Mouse (Mus musculus) embryonic facial prominence, embryonic 15.5 days (tissue): Measurements from ENCODE around the gene Magi2. TPM values are rescaled to one million over a fixed set of nuclear protein-coding genes. Genes with fewer than 3 reads are reported as not detected.
A peak's percentile ranks its signal among the peaks of the same experiment; 100 is the strongest.

Experiments
- ATAC-seq: fragments of 200-750 bp; cut with Nextera tagmentation; 2 replicates; pipeline ENCODE4 v1.8.0; 2017; ENCODE audit warnings: low read depth, moderate TSS enrichment; ENCODE audit not compliant: insufficient number of reproducible peaks, low FRiP score, low TSS enrichment
- H3K27ac ChIP-seq: fragments of 300-500 bp; sonication (generic); replicated peaks from 2 replicates; pipeline ENCODE4 v1.5.1; 2015; ENCODE audit warnings: mild to moderate bottlenecking, inconsistent platforms
- H3K27me3 ChIP-seq: fragments of 300-500 bp; sonication (generic); 2 replicates; pipeline ENCODE4 v1.6.1; 2015; ENCODE audit warnings: inconsistent platforms
- H3K36me3 ChIP-seq: fragments of 300-500 bp; sonication (generic); 2 replicates; pipeline ENCODE4 v1.6.1; 2015; ENCODE audit warnings: mild to moderate bottlenecking, inconsistent platforms
- H3K4me1 ChIP-seq: fragments of 300-500 bp; sonication (generic); 2 replicates; pipeline ENCODE4 v1.6.1; 2015; ENCODE audit warnings: inconsistent platforms
- H3K4me2 ChIP-seq: fragments of 300-500 bp; sonication (generic); replicated peaks from 2 replicates; pipeline ENCODE4 v1.6.1; 2015; ENCODE audit warnings: mild to moderate bottlenecking, inconsistent platforms
- H3K4me3 ChIP-seq: fragments of 300-500 bp; sonication (generic); replicated peaks from 2 replicates; pipeline ENCODE4 v1.5.1; 2015; ENCODE audit warnings: mild to moderate bottlenecking, inconsistent platforms
- H3K9ac ChIP-seq: fragments of 300-500 bp; sonication (generic); 2 replicates; pipeline ENCODE4 v1.6.1; 2015; ENCODE audit warnings: inconsistent platforms
- H3K9me3 ChIP-seq: fragments of 300-500 bp; sonication (generic); replicated peaks from 2 replicates; pipeline ENCODE4 v1.6.1; 2016; ENCODE audit warnings: inconsistent platforms
- WGBS: fragments of 180-500 bp; shearing (Covaris S2); methylation state at CpG from one replicate; pipeline ENCODE4 v1.1.7; 2015; 5-methylcytosine and 5-hydroxymethylcytosine counted together
- polyA plus RNA-seq: library from polyadenylated mRNA; unstranded; fragments of >200 nt; fragmentation: Nextera tagmentation; extraction: Ambion mirVana; gene quantifications from 2 replicates; pipeline ENCODE4 v1.2.1, GENCODE M21; 2015

Magi2 gene
- polyA plus RNA-seq, 1 experiment from 2014 or later = 6.8 TPM

GRCm38 (mm10) chr5:20634822-20635221 is 1408.0 kb downstream of the Magi2 start:
- no peaks in the 10 kb centered on the region for H3K27me3 ChIP-seq
- no peak overlapping the region for H3K9ac ChIP-seq
- H3K9me3 ChIP-seq = no peaks in the 10 kb centered on the region
- H3K27ac ChIP-seq = no peak overlapping the region
- H3K4me2 ChIP-seq = no peak overlapping the region
- H3K4me1 ChIP-seq = 0 out of 2 replicates have a peak, but pooled peaks cover 5% of the 10 kb centered on the region
- 35% methylated on average over 8 of the region's 8 CpGs for WGBS
- H3K4me3 ChIP-seq = no peak overlapping the region
- peak; percentile 34; the same call in 1 of the 2 replicates for ATAC-seq
- no peaks in the 10 kb centered on the region for H3K36me3 ChIP-seq

GRCm38 (mm10) chr5:20637300-20637989 is 1410.6 kb downstream of the Magi2 start:
- no peak overlapping the region for H3K27ac ChIP-seq
- H3K36me3 ChIP-seq = no peaks in the 10 kb centered on the region
- 73% methylated on average over 5 of the region's 5 CpGs for WGBS
- no peaks in the 10 kb centered on the region for H3K9me3 ChIP-seq
- H3K4me2 ChIP-seq = no peak overlapping the region
- H3K27me3 ChIP-seq = no peaks in the 10 kb centered on the region
- no peak overlapping the region for H3K4me3 ChIP-seq
- no peak overlapping the region for H3K9ac ChIP-seq
- no peak for ATAC-seq
- H3K4me1 ChIP-seq = 0 out of 2 replicates have a peak, but pooled peaks cover 5% of the 10 kb centered on the region

GRCm38 (mm10) chr5:20642196-20642595 is 1415.4 kb downstream of the Magi2 start:
- Histone ChIP-seq H3K27ac (no peak overlapping the region), H3K27me3 (no peaks in the 10 kb centered on the region), H3K4me3 (no peak overlapping the region), H3K9me3 (no peaks in the 10 kb centered on the region), H3K4me1 (no peaks in the 10 kb centered on the region), H3K36me3 (no peaks in the 10 kb centered on the region), H3K4me2 (no peak overlapping the region), H3K9ac (no peak overlapping the region)
- ATAC-seq = no peak
- 67% methylated on average over 7 of the region's 7 CpGs for WGBS

GRCm38 (mm10) chr5:20643741-20644140 is 1416.9 kb downstream of the Magi2 start:
- Histone ChIP-seq H3K36me3 (no peaks in the 10 kb centered on the region), H3K9ac (no peak overlapping the region), H3K27me3 (no peaks in the 10 kb centered on the region), H3K4me3 (no peak overlapping the region), H3K4me2 (no peak overlapping the region), H3K4me1 (no peaks in the 10 kb centered on the region), H3K9me3 (no peaks in the 10 kb centered on the region), H3K27ac (no peak overlapping the region)
- WGBS = 68% methylated on average over 1 of the region's 1 CpGs
- no peak for ATAC-seq

GRCm38 (mm10) chr5:20646947-20647346 is 1420.1 kb downstream of the Magi2 start:
- 83% methylated on average over 3 of the region's 3 CpGs for WGBS
- H3K4me1 ChIP-seq = no peaks in the 10 kb centered on the region
- H3K9ac ChIP-seq = no peak overlapping the region
- no peak for ATAC-seq
- no peak overlapping the region for H3K27ac ChIP-seq
- no peaks in the 10 kb centered on the region for H3K27me3 ChIP-seq
- H3K9me3 ChIP-seq = 0 out of 2 replicates have a peak, but pooled peaks cover 3% of the 10 kb centered on the region
- H3K36me3 ChIP-seq = no peaks in the 10 kb centered on the region
- H3K4me2 ChIP-seq = no peak overlapping the region
- H3K4me3 ChIP-seq = no peak overlapping the region

- H3K4me1 ChIP-seq = no peaks in the 10 kb centered on the region
- 51% methylated on average over 11 of the region's 11 CpGs for WGBS
- no peak overlapping the region for H3K9ac ChIP-seq
- H3K27me3 ChIP-seq = no peaks in the 10 kb centered on the region
- ATAC-seq = no peak
- no peak overlapping the region for H3K4me3 ChIP-seq
- no peak overlapping the region for H3K27ac ChIP-seq
- H3K4me2 ChIP-seq = no peak overlapping the region
- H3K9me3 ChIP-seq = 0 out of 2 replicates have a peak, but pooled peaks cover 3% of the 10 kb centered on the region
- H3K36me3 ChIP-seq = no peaks in the 10 kb centered on the region
Observed at GRCm38 (mm10) chr5:20653425-20654185, 1426.8 kb downstream of the Magi2 start.

GRCm38 (mm10) chr5:20654766-20655472 is 1428.1 kb downstream of the Magi2 start:
- no peak for ATAC-seq
- 78% methylated on average over 10 of the region's 10 CpGs for WGBS
- H3K27ac ChIP-seq = no peak overlapping the region
- no peak overlapping the region for H3K4me3 ChIP-seq
- no peak overlapping the region for H3K9ac ChIP-seq
- no peaks in the 10 kb centered on the region for H3K9me3 ChIP-seq
- H3K27me3 ChIP-seq = no peaks in the 10 kb centered on the region
- H3K4me2 ChIP-seq = no peak overlapping the region
- H3K4me1 ChIP-seq = no peaks in the 10 kb centered on the region
- H3K36me3 ChIP-seq = no peaks in the 10 kb centered on the region

GRCm38 (mm10) chr5:20657056-20657455 is 1430.2 kb downstream of the Magi2 start:
- Histone ChIP-seq H3K4me3 (no peak overlapping the region), H3K9ac (no peak overlapping the region), H3K36me3 (no peaks in the 10 kb centered on the region), H3K9me3 (no peaks in the 10 kb centered on the region), H3K4me2 (no peak overlapping the region), H3K4me1 (no peaks in the 10 kb centered on the region), H3K27me3 (no peaks in the 10 kb centered on the region), H3K27ac (no peak overlapping the region)
- ATAC-seq = no peak
- WGBS = 89% methylated on average over 5 of the region's 5 CpGs

- no peaks in the 10 kb centered on the region for H3K27me3 ChIP-seq
- no peak overlapping the region for H3K4me3 ChIP-seq
- no peaks in the 10 kb centered on the region for H3K9me3 ChIP-seq
- H3K4me2 ChIP-seq = no peak overlapping the region
- H3K36me3 ChIP-seq = no peaks in the 10 kb centered on the region
- no peak overlapping the region for H3K9ac ChIP-seq
- no peak overlapping the region for H3K27ac ChIP-seq
- no peaks in the 10 kb centered on the region for H3K4me1 ChIP-seq
- 93% methylated on average over 8 of the region's 8 CpGs for WGBS
- ATAC-seq = no peak
Observed at GRCm38 (mm10) chr5:20667601-20668000, 1440.8 kb downstream of the Magi2 start.

GRCm38 (mm10) chr5:20668736-20669355 is 1442.0 kb downstream of the Magi2 start:
- WGBS = 88% methylated on average over 10 of the region's 10 CpGs
- Histone ChIP-seq H3K9me3 (no peaks in the 10 kb centered on the region), H3K27me3 (no peaks in the 10 kb centered on the region), H3K36me3 (no peaks in the 10 kb centered on the region), H3K4me3 (no peak overlapping the region), H3K9ac (no peak overlapping the region), H3K27ac (no peak overlapping the region), H3K4me2 (no peak overlapping the region), H3K4me1 (no peaks in the 10 kb centered on the region)
- no peak for ATAC-seq

GRCm38 (mm10) chr5:20669456-20669855 is 1442.6 kb downstream of the Magi2 start:
- Histone ChIP-seq H3K27ac (no peak overlapping the region), H3K4me1 (no peaks in the 10 kb centered on the region), H3K27me3 (no peaks in the 10 kb centered on the region), H3K36me3 (no peaks in the 10 kb centered on the region), H3K4me3 (no peak overlapping the region), H3K4me2 (no peak overlapping the region), H3K9me3 (no peaks in the 10 kb centered on the region), H3K9ac (no peak overlapping the region)
- no peak for ATAC-seq
- 68% methylated on average over 5 of the region's 5 CpGs for WGBS
